Mouse (Mus musculus) kidney, embryonic 16.5 days (tissue): ENCODE data around the gene B4galt5. TPM values are rescaled to one million over a fixed set of nuclear protein-coding genes. Genes with fewer than 3 reads are reported as not detected.

ENCODE experiments used
- ATAC-seq: fragments of 200-750 bp; cut with Nextera tagmentation; 2 replicates; pipeline ENCODE4 v1.8.0; 2017; ENCODE audit warnings: moderate TSS enrichment; ENCODE audit not compliant: low FRiP score, low TSS enrichment
- H3K27ac ChIP-seq: fragments of 300-500 bp; sonication (generic); 2 replicates; pipeline ENCODE4 v1.5.1; 2014; ENCODE audit warnings: low read length
- H3K27me3 ChIP-seq: fragments of 300-500 bp; sonication (generic); 2 replicates; pipeline ENCODE4 v1.6.1; 2014; ENCODE audit warnings: low read length, control low read depth, mixed read lengths; ENCODE audit not compliant: insufficient read depth
- H3K36me3 ChIP-seq: fragments of 300-500 bp; sonication (generic); 2 replicates; pipeline ENCODE4 v1.6.1; 2014; ENCODE audit warnings: low read length, control low read depth, mixed read lengths; ENCODE audit not compliant: insufficient read depth
- H3K4me1 ChIP-seq: fragments of 300-500 bp; sonication (generic); 2 replicates; pipeline ENCODE4 v1.6.1; 2014; ENCODE audit warnings: low read length, control low read depth, mixed read lengths; ENCODE audit not compliant: insufficient read depth
- H3K4me2 ChIP-seq: fragments of 300-500 bp; sonication (generic); replicated peaks from 2 replicates; pipeline ENCODE4 v1.6.1; 2014; ENCODE audit warnings: low read depth, low read length
- H3K4me3 ChIP-seq: fragments of 300-500 bp; sonication (generic); 2 replicates; pipeline ENCODE4 v1.5.1; 2014; ENCODE audit warnings: mild to moderate bottlenecking, low read length
- H3K9ac ChIP-seq: fragments of 300-500 bp; sonication (generic); replicated peaks from 2 replicates; pipeline ENCODE4 v1.6.1; 2014; ENCODE audit warnings: low read length
- H3K9me3 ChIP-seq: fragments of 300-500 bp; sonication (generic); 2 replicates; pipeline ENCODE4 v1.6.1; 2016; ENCODE audit warnings: low read length, control low read depth
- WGBS: fragments of 180-500 bp; shearing (Covaris S2); extraction: QIAGEN DNeasy Blood & Tissue Kit; methylation state at CpG from one replicate; pipeline ENCODE4 v1.1.7; 2014; 5-methylcytosine and 5-hydroxymethylcytosine counted together
- polyA plus RNA-seq: library from polyadenylated mRNA; unstranded; fragments of >200 nt; fragmentation: Nextera tagmentation; extraction: Ambion mirVana; gene quantifications from 2 replicates; pipeline ENCODE4 v1.2.1, GENCODE M21; 2015

B4galt5 gene
- polyA plus RNA-seq, 1 experiment from 2014 or later = 8.9 TPM

DNA sequence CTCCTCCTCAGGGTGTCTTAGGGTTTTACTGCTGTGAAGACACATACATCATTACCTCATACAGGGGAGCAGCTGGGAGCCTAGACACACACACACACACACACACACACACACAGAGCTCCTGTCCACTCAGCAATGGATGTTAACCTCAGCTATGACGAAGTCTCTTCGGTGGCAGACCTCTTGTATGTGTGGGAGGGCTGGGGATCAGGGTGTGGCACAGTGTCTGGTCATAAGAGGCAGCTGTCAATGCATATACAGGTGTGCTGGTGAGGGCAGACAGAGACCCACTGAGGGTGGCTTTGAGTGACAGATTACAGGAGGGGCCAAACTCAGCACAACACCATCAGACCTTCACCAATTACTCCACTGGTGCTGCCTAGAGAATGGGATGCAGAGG lies 84.0 kb downstream of the B4galt5 start:
- H3K9ac ChIP-seq = no peak overlapping the region
- H3K4me2 ChIP-seq = no peak overlapping the region
- H3K4me3 ChIP-seq = no peak overlapping the region
- WGBS = 67% methylated on average over 2 of the region's 2 CpGs
- no peak for ATAC-seq
- no peaks in the 10 kb centered on the region for H3K27me3 ChIP-seq
- H3K36me3 ChIP-seq = no peaks in the 10 kb centered on the region
- no peak overlapping the region for H3K27ac ChIP-seq
- H3K9me3 ChIP-seq = no peaks in the 10 kb centered on the region
- H3K4me1 ChIP-seq = 0 out of 2 replicates have a peak, but pooled peaks cover 4% of the 10 kb centered on the region

DNA sequence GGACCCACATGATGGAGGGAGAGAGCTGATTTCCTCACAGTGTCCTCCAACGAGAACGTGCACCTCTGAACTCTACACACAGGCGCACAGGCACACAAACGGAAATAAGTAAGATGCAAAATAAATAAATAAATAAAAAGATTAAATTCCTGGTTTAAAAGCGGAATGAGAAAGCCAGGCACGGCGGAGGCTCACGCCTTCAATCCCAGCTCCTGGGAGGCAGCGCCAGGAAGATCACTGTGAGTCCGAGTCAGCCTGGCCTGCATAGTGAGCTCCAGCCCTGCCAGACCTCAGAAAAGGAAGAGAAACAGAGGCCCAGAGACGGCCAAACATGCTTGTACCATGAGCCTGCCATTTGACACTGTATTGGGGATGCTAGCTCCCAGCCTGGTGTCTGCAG lies 85.1 kb downstream of the B4galt5 start:
- WGBS = 84% methylated on average over 11 of the region's 11 CpGs
- Histone ChIP-seq H3K4me1 (0 out of 2 replicates have a peak, but pooled peaks cover 4% of the 10 kb centered on the region), H3K9me3 (no peaks in the 10 kb centered on the region), H3K27me3 (no peaks in the 10 kb centered on the region), H3K36me3 (no peaks in the 10 kb centered on the region), H3K9ac (no peak overlapping the region), H3K4me3 (no peak overlapping the region), H3K4me2 (no peak overlapping the region), H3K27ac (no peak overlapping the region)
- ATAC-seq = no peak

DNA sequence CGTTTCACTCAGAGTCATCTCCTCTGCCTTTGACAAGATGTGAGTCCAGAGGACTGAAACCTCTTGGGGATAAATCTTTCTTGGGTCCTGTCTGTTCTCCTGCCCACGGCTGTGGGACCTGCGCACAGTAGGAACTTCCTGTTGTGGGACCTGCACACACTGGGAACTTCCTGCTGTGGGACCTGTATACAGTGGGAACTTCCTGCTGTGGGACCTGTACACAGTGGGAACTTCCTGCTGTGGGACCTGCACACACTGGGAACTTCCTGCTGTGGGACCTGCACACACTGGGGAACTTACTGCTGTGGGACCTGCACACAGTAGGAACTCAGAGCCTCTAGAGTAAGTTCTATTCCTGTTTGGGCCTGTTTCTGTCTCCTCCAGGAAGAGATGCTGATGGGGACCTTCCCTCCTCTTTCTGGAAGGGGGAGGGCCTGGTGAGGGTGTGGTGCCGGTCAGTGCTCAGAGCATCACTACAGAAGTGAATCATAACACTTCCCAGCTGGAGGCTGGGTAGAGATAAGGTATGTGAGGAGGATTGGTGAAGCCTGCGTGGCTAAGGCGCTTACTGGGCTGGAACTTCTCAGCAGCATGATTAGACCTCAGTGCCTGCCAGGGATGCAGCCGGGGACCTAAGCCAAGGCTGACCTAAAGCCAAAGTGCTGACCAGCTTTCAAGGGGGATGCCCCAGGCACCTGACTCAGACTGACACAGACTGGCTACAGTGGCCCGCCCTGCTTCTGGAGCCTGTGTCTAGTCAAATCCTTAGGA lies 85.8 kb downstream of the B4galt5 start:
- Histone ChIP-seq H3K36me3 (no peaks in the 10 kb centered on the region), H3K4me1 (0 out of 2 replicates have a peak, but pooled peaks cover 4% of the 10 kb centered on the region), H3K9ac (no peak overlapping the region), H3K4me2 (no peak overlapping the region), H3K4me3 (no peak overlapping the region), H3K27me3 (no peaks in the 10 kb centered on the region), H3K27ac (no peak overlapping the region), H3K9me3 (no peaks in the 10 kb centered on the region)
- WGBS = 85% methylated on average over 8 of the region's 8 CpGs
- ATAC-seq = 0 out of 2 replicates have a peak, but pooled peaks have one; percentile 19

DNA sequence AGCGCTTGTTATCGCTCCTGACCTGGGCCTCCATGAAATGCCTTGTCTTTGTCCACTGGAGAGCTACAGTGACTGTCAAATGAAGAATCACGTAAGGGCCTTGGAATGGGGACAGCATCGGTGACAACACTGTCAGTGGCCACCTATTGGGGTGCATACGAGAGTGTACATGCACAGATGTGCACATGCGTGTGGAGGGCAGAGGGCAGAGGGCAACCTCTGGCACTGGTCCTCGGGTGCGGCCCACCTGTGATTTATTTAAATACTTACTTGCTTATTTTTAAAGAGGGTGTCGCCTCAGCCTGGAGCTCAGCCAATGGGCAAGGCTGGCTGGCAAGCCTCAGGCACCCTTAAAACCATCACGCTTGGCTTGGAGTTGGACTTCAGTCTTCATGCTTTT lies 86.5 kb downstream of the B4galt5 start:
- ATAC-seq = no peak
- Histone ChIP-seq H3K27me3 (no peaks in the 10 kb centered on the region), H3K9me3 (no peaks in the 10 kb centered on the region), H3K9ac (no peak overlapping the region), H3K27ac (no peak overlapping the region), H3K4me1 (0 out of 2 replicates have a peak, but pooled peaks cover 8% of the 10 kb centered on the region), H3K36me3 (no peaks in the 10 kb centered on the region), H3K4me2 (no peak overlapping the region), H3K4me3 (no peak overlapping the region)
- 89% methylated on average over 10 of the region's 10 CpGs for WGBS

DNA sequence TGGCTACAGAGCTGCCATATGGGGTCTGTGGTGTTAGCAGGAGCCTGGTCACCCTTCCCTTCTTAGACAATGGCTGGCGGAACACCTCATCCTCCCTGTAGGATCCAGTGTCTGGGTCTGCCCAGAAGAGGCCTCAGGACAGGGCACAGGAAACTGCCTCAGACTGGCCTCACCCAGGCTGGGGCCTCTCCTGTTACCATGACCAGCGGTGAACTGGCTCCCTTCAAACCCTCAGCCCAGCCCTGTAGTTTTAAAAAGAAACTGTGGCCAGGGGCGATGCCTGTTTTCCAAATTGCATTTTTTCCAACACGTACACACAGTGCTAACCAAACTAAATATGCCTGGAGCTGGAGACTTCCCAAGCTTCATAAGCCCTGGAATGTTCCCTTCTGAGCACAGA lies 87.9 kb downstream of the B4galt5 start:
- H3K36me3 ChIP-seq = no peaks in the 10 kb centered on the region
- no peak overlapping the region for H3K4me2 ChIP-seq
- no peak for ATAC-seq
- no peaks in the 10 kb centered on the region for H3K27me3 ChIP-seq
- H3K4me3 ChIP-seq = no peak overlapping the region
- 64% methylated on average over 4 of the region's 4 CpGs for WGBS
- no peak overlapping the region for H3K27ac ChIP-seq
- H3K9me3 ChIP-seq = no peaks in the 10 kb centered on the region
- no peak overlapping the region for H3K9ac ChIP-seq
- H3K4me1 ChIP-seq = 0 out of 2 replicates have a peak, but pooled peaks cover 8% of the 10 kb centered on the region

DNA sequence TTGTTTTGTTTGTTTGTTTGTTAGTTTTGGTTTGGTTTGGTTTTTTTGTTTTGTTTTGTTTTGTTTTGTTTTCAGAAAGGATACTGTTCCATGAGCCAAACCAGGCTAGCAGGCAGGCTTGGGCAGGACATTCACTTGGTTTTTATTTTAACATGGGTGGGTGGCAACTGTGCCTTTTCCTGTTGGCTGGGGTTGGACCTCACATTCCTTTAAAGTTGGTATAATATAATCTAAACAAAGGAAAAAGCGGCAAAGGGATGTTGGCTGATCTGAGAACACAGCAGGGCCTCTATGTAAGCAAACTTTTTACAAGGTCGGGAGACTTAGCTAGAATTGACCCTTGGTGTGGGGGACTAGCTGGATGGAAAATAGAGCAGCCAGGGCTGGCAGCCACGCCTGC lies 91.2 kb downstream of the B4galt5 start:
- H3K4me1 ChIP-seq = peaks cover 10% of the 10 kb centered on the region; the same call in 1 of the 2 replicates
- 34% methylated on average over 3 of the region's 3 CpGs for WGBS
- H3K27me3 ChIP-seq = no peaks in the 10 kb centered on the region
- ATAC-seq = no peak
- no peak overlapping the region for H3K4me3 ChIP-seq
- no peak overlapping the region for H3K4me2 ChIP-seq
- no peak overlapping the region for H3K27ac ChIP-seq
- H3K9me3 ChIP-seq = no peaks in the 10 kb centered on the region
- H3K9ac ChIP-seq = no peak overlapping the region
- no peaks in the 10 kb centered on the region for H3K36me3 ChIP-seq

DNA sequence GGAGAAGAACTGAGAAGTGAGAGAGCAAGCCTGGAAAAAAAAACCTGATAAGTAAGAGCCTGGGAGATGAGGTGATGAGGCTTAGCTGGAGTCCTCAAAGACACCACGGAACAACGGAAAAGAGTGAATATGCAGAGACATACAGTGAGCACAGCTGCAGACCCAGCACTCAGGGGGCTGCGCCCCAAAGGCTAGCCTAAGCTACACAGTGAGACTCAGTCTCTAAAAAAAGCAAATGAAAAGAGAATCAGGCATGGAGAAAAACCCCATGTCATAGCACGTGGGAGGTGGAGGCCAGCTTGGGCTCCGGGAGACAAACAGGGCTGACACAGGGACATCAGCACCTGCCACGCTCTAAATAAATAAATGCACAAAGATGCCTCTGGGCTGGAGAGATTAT lies 94.2 kb downstream of the B4galt5 start:
- no peaks in the 10 kb centered on the region for H3K36me3 ChIP-seq
- H3K4me3 ChIP-seq = no peak overlapping the region
- ATAC-seq = no peak
- no peaks in the 10 kb centered on the region for H3K9me3 ChIP-seq
- H3K4me1 ChIP-seq = peaks cover 25% of the 10 kb centered on the region
- no peaks in the 10 kb centered on the region for H3K27me3 ChIP-seq
- H3K9ac ChIP-seq = no peak overlapping the region
- no peak overlapping the region for H3K4me2 ChIP-seq
- 59% methylated on average over 6 of the region's 6 CpGs for WGBS
- H3K27ac ChIP-seq = no peak overlapping the region

DNA sequence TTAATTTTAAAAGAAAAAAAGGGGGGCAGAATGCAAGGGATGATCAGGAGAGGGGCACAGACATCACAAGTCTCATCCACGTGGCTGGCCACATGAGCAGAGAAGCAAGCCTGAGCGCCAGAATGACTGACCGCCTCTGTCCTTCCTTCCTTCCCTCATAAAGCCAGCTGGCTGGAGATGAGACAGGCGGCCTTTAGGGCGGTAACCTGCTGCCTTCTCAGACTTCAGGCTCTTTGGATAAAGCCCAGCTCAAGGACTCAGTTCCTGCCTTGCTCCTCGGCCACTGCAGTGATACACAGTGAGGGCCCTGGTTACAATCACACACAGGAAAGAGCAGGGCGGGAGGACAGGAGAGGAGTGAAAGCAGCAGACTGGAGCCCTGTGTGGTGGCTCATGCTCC lies 94.8 kb downstream of the B4galt5 start:
- 54% methylated on average over 7 of the region's 7 CpGs for WGBS
- Histone ChIP-seq H3K9me3 (no peaks in the 10 kb centered on the region), H3K4me1 (peaks cover 31% of the 10 kb centered on the region), H3K27ac (no peak overlapping the region), H3K9ac (peak overlapping the region; percentile 29; the same call in 1 of the 2 replicates), H3K4me3 (no peak overlapping the region), H3K27me3 (no peaks in the 10 kb centered on the region), H3K4me2 (no peak overlapping the region), H3K36me3 (no peaks in the 10 kb centered on the region)
- ATAC-seq = no peak

DNA sequence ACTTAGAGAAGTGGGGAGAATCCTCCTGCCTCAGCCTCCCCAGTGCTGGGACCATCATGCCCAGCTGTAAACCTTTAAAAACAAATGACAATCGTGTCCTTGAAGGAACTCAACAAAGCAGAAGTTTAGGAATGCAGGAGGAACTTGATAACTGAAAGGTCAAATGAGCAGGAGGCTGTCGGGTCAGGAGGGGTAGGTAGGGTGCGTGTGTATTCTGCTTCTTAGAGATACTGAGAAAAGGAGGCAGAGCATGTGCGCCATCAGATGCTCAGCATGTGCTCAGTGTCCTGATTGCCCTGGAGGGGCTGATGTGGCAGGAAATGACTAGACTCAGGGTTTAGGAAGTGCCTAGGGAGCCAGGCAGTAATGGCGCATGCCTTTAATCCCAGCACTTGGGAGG lies 95.5 kb downstream of the B4galt5 start:
- 71% methylated on average over 5 of the region's 5 CpGs for WGBS
- no peak overlapping the region for H3K27ac ChIP-seq
- peaks cover 33% of the 10 kb centered on the region for H3K4me1 ChIP-seq
- no peak overlapping the region for H3K9ac ChIP-seq
- H3K4me3 ChIP-seq = no peak overlapping the region
- H3K9me3 ChIP-seq = no peaks in the 10 kb centered on the region
- no peak for ATAC-seq
- no peaks in the 10 kb centered on the region for H3K36me3 ChIP-seq
- H3K4me2 ChIP-seq = no peak overlapping the region
- no peaks in the 10 kb centered on the region for H3K27me3 ChIP-seq

DNA sequence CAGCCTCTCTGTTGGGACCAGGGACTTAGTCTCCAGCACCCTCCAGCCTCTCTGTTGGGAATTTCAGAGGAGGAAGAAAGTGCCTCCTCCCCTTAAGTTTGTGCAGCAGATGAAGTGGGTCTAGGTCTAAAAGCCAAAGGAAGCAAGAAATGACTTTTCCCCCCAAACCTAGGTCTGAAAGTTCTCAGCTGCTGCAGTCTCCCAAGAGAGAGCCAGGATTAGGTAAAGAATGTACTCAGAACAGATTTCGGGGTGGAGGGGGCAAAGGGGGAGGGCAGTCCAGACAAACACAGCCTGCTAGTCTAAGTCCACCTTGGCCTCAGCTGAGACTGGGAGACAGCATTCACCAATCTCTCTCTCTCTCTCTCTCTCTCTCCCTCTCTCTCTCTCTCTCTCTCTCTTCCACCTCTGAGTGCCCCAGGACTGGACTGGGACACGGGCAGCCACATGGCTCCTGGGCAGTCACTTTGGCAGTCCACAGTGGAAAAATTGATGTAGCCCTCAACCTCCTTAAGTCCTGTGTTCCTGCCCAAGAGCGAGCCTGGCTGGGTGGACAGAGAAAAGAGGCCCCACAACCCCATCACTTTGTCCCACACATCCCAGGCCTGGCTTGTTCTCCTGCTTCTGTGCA lies 96.8 kb downstream of the B4galt5 start:
- 27% methylated on average over 3 of the region's 3 CpGs for WGBS
- H3K36me3 ChIP-seq = no peaks in the 10 kb centered on the region
- H3K4me3 ChIP-seq = no peak overlapping the region
- ATAC-seq = no peak
- no peak overlapping the region for H3K4me2 ChIP-seq
- H3K27ac ChIP-seq = peak overlapping the region; percentile 65; the same call in 1 of the 2 replicates
- H3K9me3 ChIP-seq = no peaks in the 10 kb centered on the region
- H3K27me3 ChIP-seq = no peaks in the 10 kb centered on the region
- H3K4me1 ChIP-seq = peaks cover 30% of the 10 kb centered on the region
- H3K9ac ChIP-seq = no peak overlapping the region
